Mouse (Mus musculus) CH12.LX (cell line): ENCODE measurements around the gene Zfp541. TPM values are rescaled to one million over a fixed set of nuclear protein-coding genes. Genes with fewer than 3 reads are reported as not detected.
A peak's percentile ranks its signal among the peaks of the same experiment; 100 is the strongest.

Source experiments
- DNase-seq: peaks from one replicate; pipeline ENCODE4 v3.0.0-alpha.2; 2013; ENCODE audit errors: extremely low read depth
- H3K27ac ChIP-seq: 2 replicates; pipeline ENCODE4 v1.5.1; 2012; ENCODE audit warnings: low read depth, mild to moderate bottlenecking, control low read depth, moderate library complexity; ENCODE audit not compliant: insufficient read depth
- H3K27me3 ChIP-seq: replicated peaks from 2 replicates; pipeline ENCODE3; 2012; ENCODE audit warnings: inconsistent platforms
- H3K36me3 ChIP-seq, 2 experiments: replicated peaks in 1 of 2; 2 replicates each; pipeline versions ENCODE3 to v1.6.1; 2012; ENCODE audit warnings: inconsistent platforms in 1 of 2, low read length in 1 of 2, mild to moderate bottlenecking in 1 of 2, mixed read lengths in 1 of 2, moderate library complexity in 1 of 2; ENCODE audit not compliant: control insufficient read depth in 1 of 2, insufficient read depth in 1 of 2
- H3K4me1 ChIP-seq, 2 experiments: 2 replicates each; pipeline ENCODE4 v1.6.1; 2012; ENCODE audit warnings: inconsistent platforms in 1 of 2, moderate library complexity in 1 of 2; ENCODE audit not compliant: insufficient read depth in 2 of 2, control insufficient read depth in 1 of 2
- H3K4me2 ChIP-seq: 2 replicates; pipeline ENCODE4 v1.6.1; 2012; ENCODE audit warnings: low read depth, mild to moderate bottlenecking, control low read depth; ENCODE audit not compliant: poor library complexity, insufficient read depth, severe bottlenecking
- H3K4me3 ChIP-seq, 3 experiments: fragments of 150-350 bp in 1 of 3; sonication (generic) in 1 of 3; replicated peaks in 1 of 3; 2 replicates each; pipeline versions ENCODE3 to v1.5.1; 2011 to 2012; ENCODE audit warnings: low read depth in 2 of 3, low read length in 2 of 3, mild to moderate bottlenecking in 2 of 3, moderate library complexity in 2 of 3, control low read depth in 1 of 3, improper control_type of control experiment in 1 of 3, inconsistent platforms in 1 of 3, mixed read lengths in 1 of 3; ENCODE audit not compliant: poor library complexity in 1 of 3
- H3K79me2 ChIP-seq: replicated peaks from 2 replicates; pipeline ENCODE4 v1.6.1; 2012; ENCODE audit warnings: mild to moderate bottlenecking, moderate library complexity; ENCODE audit not compliant: control insufficient read depth, poor library complexity, insufficient read depth, severe bottlenecking; ENCODE audit errors: extremely low read depth
- H3K9ac ChIP-seq: 2 replicates; pipeline ENCODE4 v1.6.1; 2012; ENCODE audit warnings: low read depth, mild to moderate bottlenecking, control low read depth, moderate library complexity; ENCODE audit not compliant: insufficient read depth
- H3K9me3 ChIP-seq: replicated peaks from 2 replicates; pipeline ENCODE3; 2012; ENCODE audit warnings: low read length, inconsistent platforms, mixed read lengths
- BHLHE40 ChIP-seq: IDR thresholded peaks from 2 replicates; pipeline ENCODE4 v1.6.1; 2011; ENCODE audit warnings: mild to moderate bottlenecking, low read depth, low read length, improper control_type of control experiment
- CHD1 ChIP-seq: IDR thresholded peaks from 2 replicates; pipeline ENCODE4 v1.6.1; 2012; ENCODE audit warnings: low read depth, low read length, improper control_type of control experiment, inconsistent platforms
- CTCF ChIP-seq, 2 experiments: IDR thresholded peaks in 1 of 2; conservative IDR thresholded peaks in 1 of 2; 2 replicates each; pipeline ENCODE4 v1.5.1; 2011 to 2012; ENCODE audit warnings: low read depth in 2 of 2, low read length in 2 of 2, improper control_type of control experiment in 1 of 2, inconsistent platforms in 1 of 2, mild to moderate bottlenecking in 1 of 2, moderate library complexity in 1 of 2
- EP300 ChIP-seq: IDR thresholded peaks from 2 replicates; pipeline ENCODE4 v1.6.1; 2011; ENCODE audit warnings: low read length, improper control_type of control experiment
- JUN ChIP-seq: IDR thresholded peaks from 2 replicates; pipeline ENCODE4 v1.6.1; 2011; ENCODE audit warnings: low read depth, mild to moderate bottlenecking, low read length, improper control_type of control experiment, moderate library complexity; ENCODE audit not compliant: insufficient read depth
- JUND ChIP-seq: conservative IDR thresholded peaks from 2 replicates; pipeline ENCODE4 v1.6.1; 2011; ENCODE audit warnings: low read depth, low read length, improper control_type of control experiment
- MAFK ChIP-seq: IDR thresholded peaks from 2 replicates; pipeline ENCODE4 v1.6.1; 2011; ENCODE audit warnings: low read length, improper control_type of control experiment; ENCODE audit not compliant: insufficient replicate concordance
- MAX ChIP-seq: IDR thresholded peaks from 2 replicates; pipeline ENCODE4 v1.6.1; 2011; ENCODE audit warnings: low read length, improper control_type of control experiment
- MAZ ChIP-seq: IDR thresholded peaks from 2 replicates; pipeline ENCODE4 v1.6.1; 2012; ENCODE audit warnings: low read depth, mild to moderate bottlenecking, inconsistent platforms, low read length, improper control_type of control experiment, moderate library complexity
- MEF2A ChIP-seq: IDR thresholded peaks from 2 replicates; pipeline ENCODE4 v1.6.1; 2014; ENCODE audit warnings: low read depth, mild to moderate bottlenecking, inconsistent platforms, low read length, improper control_type of control experiment, borderline replicate concordance
- MYC ChIP-seq: IDR thresholded peaks from 2 replicates; pipeline ENCODE4 v1.6.1; 2011; ENCODE audit warnings: low read depth, mild to moderate bottlenecking, improper control_type of control experiment, low read length
- NRF1 ChIP-seq: IDR thresholded peaks from 2 replicates; pipeline ENCODE4 v1.6.1; 2014; ENCODE audit warnings: low read depth, mild to moderate bottlenecking, inconsistent platforms, low read length, improper control_type of control experiment, moderate library complexity
- POLR2A ChIP-seq: IDR thresholded peaks from 2 replicates; pipeline ENCODE4 v1.6.1; 2011; ENCODE audit warnings: low read depth, mild to moderate bottlenecking, improper control_type of control experiment, low read length
- POLR2AphosphoS2 ChIP-seq: IDR thresholded peaks from 2 replicates; pipeline ENCODE4 v1.6.1; 2011; ENCODE audit warnings: low read depth, low read length, improper control_type of control experiment
- RCOR1 ChIP-seq: conservative IDR thresholded peaks from 2 replicates; pipeline ENCODE4 v1.6.1; 2012; ENCODE audit warnings: low read depth, mild to moderate bottlenecking, inconsistent platforms, low read length, improper control_type of control experiment
- SIN3A ChIP-seq: IDR thresholded peaks from 2 replicates; pipeline ENCODE4 v1.6.1; 2012; ENCODE audit warnings: low read length, improper control_type of control experiment, inconsistent platforms
- SMC3 ChIP-seq: IDR thresholded peaks from 2 replicates; pipeline ENCODE4 v1.6.1; 2011; ENCODE audit warnings: low read depth, low read length, improper control_type of control experiment
- TBP ChIP-seq: conservative IDR thresholded peaks from 2 replicates; pipeline ENCODE4 v1.6.1; 2011; ENCODE audit warnings: low read depth, low read length, improper control_type of control experiment
- UBTF ChIP-seq: IDR thresholded peaks from 2 replicates; pipeline ENCODE4 v1.6.1; 2012; ENCODE audit warnings: low read depth, mild to moderate bottlenecking, inconsistent platforms, low read length, improper control_type of control experiment, moderate library complexity
- USF1 ChIP-seq: IDR thresholded peaks from 2 replicates; pipeline ENCODE4 v1.6.1; 2014; ENCODE audit warnings: low read depth, mild to moderate bottlenecking, inconsistent platforms, low read length, improper control_type of control experiment
- ZC3H11A ChIP-seq: IDR thresholded peaks from 2 replicates; pipeline ENCODE4 v1.6.1; 2012; ENCODE audit warnings: low read depth, mild to moderate bottlenecking, inconsistent platforms, low read length, improper control_type of control experiment
- ZMIZ1 ChIP-seq: IDR thresholded peaks from 2 replicates; pipeline ENCODE4 v1.6.1; 2012; ENCODE audit warnings: low read depth, mild to moderate bottlenecking, inconsistent platforms, low read length, improper control_type of control experiment
- dilution Hi-C: fragments of 300-500 bp; cut with MboI; formaldehyde crosslinking; loops from 2 replicates; pipeline ENCODE4 v1.14.3; 2020; ENCODE audit warnings: low sequenced_read_pairs; ENCODE audit not compliant: extremely low pct_unique_long_range_greater_than_20kb, extremely low pct_ligation_motif_present
- in situ Hi-C: fragments of 300-500 bp; cut with MboI; formaldehyde crosslinking; loops from 3 replicates; pipeline ENCODE4 v1.14.3; 2019; ENCODE audit warnings: low sequenced_read_pairs, low pct_ligation_motif_present, low pct_unique_long_range_greater_than_20kb, mixed read lengths
- polyA plus RNA-seq: library from polyadenylated mRNA; unstranded; fragments of >175 nt; gene quantifications from 2 replicates; pipeline ENCODE4 v1.2.1, GENCODE M21; 2012; ENCODE audit warnings: low read depth; ENCODE audit not compliant: insufficient read length
- total RNA-seq, 2 experiments: library from RNA; depleted of rRNA; stranded (reverse); fragments of 300-350 nt in 1 of 2; fragments of >200 nt in 1 of 2; gene quantifications; 2 replicates each; pipeline ENCODE4 v1.2.3; 2012 to 2014

Gene Zfp541
- total and polyA plus RNA-seq, 3 experiments: 0.08 to 0.12 TPM; not detected in 1

DNA sequence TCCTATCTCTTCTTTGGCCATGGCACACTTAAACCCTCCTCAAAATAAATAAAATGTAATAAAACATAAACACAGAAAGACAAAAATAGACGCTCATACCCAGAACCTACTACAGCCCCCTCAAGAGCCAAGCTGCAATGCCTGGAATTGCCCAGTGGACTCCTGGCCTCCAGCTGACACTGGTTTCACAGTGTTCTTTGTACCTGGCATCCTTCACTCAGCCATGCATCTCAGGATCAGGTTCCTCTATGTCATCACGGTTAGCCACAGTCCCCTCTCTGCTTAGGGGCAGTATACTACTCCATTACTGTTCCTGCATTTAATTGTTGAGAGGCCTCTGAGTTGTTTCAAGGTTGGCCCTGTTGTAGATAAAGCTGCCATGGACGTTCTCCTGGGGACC, 71.3 kb downstream of the Zfp541 start:
- Histone ChIP-seq H3K27ac (no peak overlapping the region), H3K4me2 (no peak overlapping the region), H3K9me3 (no peaks in the 10 kb centered on the region), H3K9ac (no peak overlapping the region), H3K36me3 (peaks cover 0 to 16% of the 10 kb centered on the region in 2 experiments), H3K79me2 (no peaks in the 10 kb centered on the region), H3K27me3 (peaks cover 5% of the 10 kb centered on the region), H3K4me3 (no peak overlapping the region), H3K4me1 (peaks cover 21 to 54% of the 10 kb centered on the region in 2 experiments)
- dilution Hi-C loops (no loop called here), in situ Hi-C loops (loop anchor here (10.0 kb wide), 1 partner anchor 148 kb away; no protein-coding TSS in a partner anchor)
- DNase-seq: no peak
- TF ChIP-seq SIN3A (no peak), MYC (no peak), TBP (no peak), MAFK (no peak), CTCF (conservative IDR thresholded peaks at IDR 0.05 in 1 of 2, IDR thresholded peaks at IDR 0.05 in 1 of 2; ENCODE audit: low read depth in 2 of 2, low read length in 2 of 2) (no peak), SMC3 (no peak), EP300 (no peak)

GRCm38 (mm10) chr7:16133691-16134090, 72.1 kb downstream of the Zfp541 start:
- Histone ChIP-seq H3K4me3 (no peak overlapping the region), H3K79me2 (no peaks in the 10 kb centered on the region), H3K36me3 (peaks cover 0 to 9% of the 10 kb centered on the region in 2 experiments), H3K4me1 (peaks cover 21 to 54% of the 10 kb centered on the region in 2 experiments), H3K27ac (no peak overlapping the region), H3K9ac (no peak overlapping the region), H3K4me2 (no peak overlapping the region), H3K27me3 (peaks cover 8% of the 10 kb centered on the region), H3K9me3 (no peaks in the 10 kb centered on the region)
- no peak for DNase-seq
- in situ Hi-C loops (loop anchor here (10.0 kb wide), 1 partner anchor 149 kb away; no protein-coding TSS in a partner anchor), dilution Hi-C loops (no loop called here)
- TF ChIP-seq MAZ: no peak
- no peak for TF ChIP-seq ZC3H11A
- TF ChIP-seq USF1: no peak
- TF ChIP-seq POLR2AphosphoS2: no peak

DNA sequence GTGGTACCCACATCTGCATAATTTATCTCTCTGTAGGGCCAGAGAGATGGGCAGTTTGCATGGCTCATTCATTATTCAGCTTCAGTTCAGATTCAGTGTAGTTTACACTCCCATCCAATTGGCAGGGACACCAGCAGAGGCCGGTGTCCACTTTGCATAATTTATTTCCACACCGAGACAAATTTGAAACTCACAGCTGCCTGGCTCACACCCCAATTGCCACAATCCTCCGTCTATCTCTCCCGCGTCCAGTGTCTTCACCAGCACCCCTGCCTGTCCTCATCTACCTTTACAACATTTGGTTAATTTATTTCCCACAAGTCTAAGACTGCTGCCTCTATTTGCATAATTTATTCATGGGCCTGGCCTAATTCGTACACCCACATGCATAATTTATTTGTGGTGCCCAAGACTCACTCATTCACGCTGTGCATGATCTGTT, 73.4 kb downstream of the Zfp541 start:
- H3K36me3 ChIP-seq: no peaks in the 10 kb centered on the region
- DNase-seq: peak; percentile 62
- H3K27me3 ChIP-seq: peaks cover 14% of the 10 kb centered on the region
- no peak overlapping the region for H3K4me3 ChIP-seq
- H3K9me3 ChIP-seq: peaks cover 4% of the 10 kb centered on the region
- dilution Hi-C loops: no loop called here
- no peak overlapping the region for H3K27ac ChIP-seq
- no peaks in the 10 kb centered on the region for H3K79me2 ChIP-seq
- in situ Hi-C loops: loop anchor here (10.0 kb wide), 1 partner anchor 150 kb away; no protein-coding TSS in a partner anchor
- peak overlapping the region; percentile 68 for H3K4me2 ChIP-seq
- TF ChIP-seq MEF2A: no peak
- no peak for TF ChIP-seq POLR2A
- no peak for TF ChIP-seq UBTF
- TF ChIP-seq JUND: no peak
- TF ChIP-seq MAFK: no peak
- no peak for TF ChIP-seq RCOR1
- no peak for TF ChIP-seq JUN
- TF ChIP-seq CHD1: no peak
- no peak for TF ChIP-seq SIN3A
- no peak for TF ChIP-seq ZMIZ1
- no peak for TF ChIP-seq MAX
- TF ChIP-seq ZC3H11A: no peak
- TF ChIP-seq NRF1: no peak
- no peak for TF ChIP-seq BHLHE40
- H3K4me1 ChIP-seq: peaks cover 21 to 54% of the 10 kb centered on the region in 2 experiments
- no peak overlapping the region for H3K9ac ChIP-seq
